Mouse (Mus musculus) neural tube, embryonic 12.5 days (tissue): Measurements from ENCODE around the gene Drosha. TPM values are rescaled to one million over a fixed set of nuclear protein-coding genes. Genes with fewer than 3 reads are reported as not detected.
"Not testable (repeated sequence)": the region's sequence is repeated elsewhere in the genome, so short reads cannot be mapped to it uniquely, and the experiment has no call there.

Experiments
- ATAC-seq: fragments of 200-750 bp; cut with Nextera tagmentation; 2 replicates; pipeline ENCODE4 v1.8.0; 2017; ENCODE audit warnings: low read depth, mild to moderate bottlenecking, moderate TSS enrichment, moderate library complexity; ENCODE audit not compliant: low FRiP score
- H3K27ac ChIP-seq: fragments of 300-500 bp; sonication (generic); 2 replicates; pipeline ENCODE4 v1.5.1; 2016
- H3K27me3 ChIP-seq: fragments of 300-500 bp; sonication (generic); replicated peaks from 2 replicates; pipeline ENCODE4 v1.6.1; 2016; ENCODE audit warnings: mild to moderate bottlenecking
- H3K36me3 ChIP-seq: fragments of 300-500 bp; sonication (generic); 2 replicates; pipeline ENCODE4 v1.6.1; 2016; ENCODE audit warnings: mild to moderate bottlenecking
- H3K4me1 ChIP-seq: fragments of 300-500 bp; sonication (generic); 2 replicates; pipeline ENCODE4 v1.6.1; 2016
- H3K4me2 ChIP-seq: fragments of 300-500 bp; sonication (generic); replicated peaks from 2 replicates; pipeline ENCODE4 v1.6.1; 2016; ENCODE audit warnings: mild to moderate bottlenecking
- H3K4me3 ChIP-seq: fragments of 300-500 bp; sonication (generic); 2 replicates; pipeline ENCODE4 v1.5.1; 2016
- H3K9ac ChIP-seq: fragments of 300-500 bp; sonication (generic); 2 replicates; pipeline ENCODE4 v1.6.1; 2016; ENCODE audit warnings: mild to moderate bottlenecking
- H3K9me3 ChIP-seq: fragments of 300-500 bp; sonication (generic); 2 replicates; pipeline ENCODE4 v1.6.1; 2016; ENCODE audit warnings: mild to moderate bottlenecking
- WGBS: fragments of 180-500 bp; shearing (Covaris S2); methylation state at CpG from one replicate; pipeline ENCODE4 v1.1.7; 2016; 5-methylcytosine and 5-hydroxymethylcytosine counted together
- polyA plus RNA-seq: library from polyadenylated mRNA; unstranded; fragments of >200 nt; fragmentation: Nextera tagmentation; extraction: Ambion mirVana; gene quantifications from 2 replicates; pipeline ENCODE4 v1.2.1, GENCODE M21; 2016

The Drosha gene
- polyA plus RNA-seq, 1 experiment from 2014 or later = 64.7 TPM

DNA sequence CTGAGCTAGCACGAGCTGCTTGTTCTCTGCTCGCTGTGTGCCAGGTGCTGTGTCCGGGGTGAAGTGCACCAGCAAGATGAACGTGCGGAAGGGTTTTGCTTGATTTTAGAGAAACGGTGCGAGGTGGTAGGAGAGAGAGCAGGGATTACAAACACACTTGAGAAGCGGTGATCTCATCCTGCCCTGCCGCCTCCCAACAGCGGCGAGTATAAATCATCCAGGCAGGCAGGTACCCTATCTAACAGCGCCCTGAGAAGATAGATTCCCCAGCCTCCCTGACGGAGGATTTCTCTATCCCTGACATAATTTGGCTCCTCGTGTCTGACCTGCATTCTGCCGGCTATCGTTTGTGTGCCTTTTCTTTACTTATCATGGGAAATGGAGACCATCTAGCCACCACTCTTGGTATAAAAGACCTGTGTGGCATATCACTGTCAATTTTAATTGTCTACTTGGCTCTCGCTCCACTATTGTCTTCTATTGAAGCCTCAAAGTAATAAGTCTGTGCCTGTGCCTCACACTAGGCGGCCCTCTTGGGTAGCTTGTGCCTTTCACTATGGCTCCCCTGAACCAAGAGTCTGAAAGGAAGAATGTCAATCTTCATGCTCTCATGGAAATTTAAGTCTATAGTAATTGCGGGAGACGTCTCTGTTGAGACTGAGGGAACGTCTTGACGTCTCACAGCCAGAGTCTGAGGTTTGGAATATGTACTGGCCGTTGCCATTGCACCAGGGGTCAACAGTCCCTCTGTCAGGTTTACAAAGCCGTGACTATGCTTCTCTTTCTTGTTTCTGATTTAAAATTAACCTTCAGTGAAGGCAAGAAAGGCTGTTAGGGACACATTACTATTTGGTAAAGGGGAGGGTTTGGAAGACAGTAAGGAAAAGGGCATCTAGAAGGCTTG is 95.6 kb downstream of the Drosha start:
- Histone ChIP-seq H3K27ac (no peak overlapping the region), H3K27me3 (no peaks in the 10 kb centered on the region), H3K4me3 (no peak overlapping the region), H3K36me3 (peaks cover 78% of the 10 kb centered on the region), H3K9me3 (no peaks in the 10 kb centered on the region), H3K9ac (no peak overlapping the region), H3K4me2 (no peak overlapping the region), H3K4me1 (no peaks in the 10 kb centered on the region)
- 85% methylated on average over 24 of the region's 24 CpGs for WGBS
- no peak; the same call in 1 of the 2 replicates for ATAC-seq

DNA sequence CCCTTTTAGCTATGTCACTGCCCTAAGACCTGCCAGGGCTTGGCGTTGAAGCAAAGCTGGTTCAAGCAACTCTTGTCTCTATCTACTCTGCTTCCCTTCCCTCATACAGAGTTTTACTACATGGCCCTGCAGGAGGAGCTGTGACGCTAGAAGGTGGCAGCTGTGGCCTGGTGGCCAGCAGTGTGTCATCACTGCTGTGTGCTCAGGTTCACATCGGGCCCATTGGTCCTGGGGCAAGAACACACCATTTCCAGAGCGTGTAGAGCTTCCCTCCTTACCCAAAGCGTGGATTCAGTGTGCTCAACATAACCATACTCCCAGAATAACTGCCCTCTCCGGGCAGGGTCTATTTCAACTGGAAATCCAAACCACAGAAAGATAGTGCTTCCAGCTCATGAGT is 97.3 kb downstream of the Drosha start:
- no peaks in the 10 kb centered on the region for H3K4me1 ChIP-seq
- 93% methylated on average over 6 of the region's 6 CpGs for WGBS
- H3K27me3 ChIP-seq = no peaks in the 10 kb centered on the region
- H3K36me3 ChIP-seq = peaks cover 79% of the 10 kb centered on the region
- H3K9ac ChIP-seq = no peak overlapping the region
- H3K9me3 ChIP-seq = no peaks in the 10 kb centered on the region
- ATAC-seq = no peak
- H3K4me3 ChIP-seq = no peak overlapping the region
- no peak overlapping the region for H3K27ac ChIP-seq
- no peak overlapping the region for H3K4me2 ChIP-seq

DNA sequence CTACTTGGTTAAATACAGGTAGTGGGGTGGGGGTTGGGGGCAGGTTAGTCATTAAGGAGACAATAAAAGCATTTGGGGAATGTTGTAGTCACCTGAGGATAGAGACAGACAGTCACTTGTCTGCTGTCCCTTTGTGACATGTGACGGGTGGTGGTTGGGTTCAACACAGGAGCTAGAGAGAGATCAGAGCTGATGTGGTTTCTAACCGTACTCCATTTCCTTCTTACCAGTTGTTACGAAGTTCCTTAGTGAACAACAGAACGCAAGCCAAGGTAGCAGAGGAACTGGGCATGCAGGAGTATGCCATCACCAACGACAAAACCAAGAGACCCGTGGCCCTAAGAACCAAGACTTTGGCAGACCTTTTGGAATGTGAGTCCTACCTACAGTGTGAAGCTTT is 99.2 kb downstream of the Drosha start:
- H3K4me3 ChIP-seq = no peak overlapping the region
- H3K9ac ChIP-seq = no peak overlapping the region
- no peak overlapping the region for H3K4me2 ChIP-seq
- no peak for ATAC-seq
- H3K27ac ChIP-seq = no peak overlapping the region
- no peaks in the 10 kb centered on the region for H3K4me1 ChIP-seq
- WGBS = 91% methylated on average over 6 of the region's 6 CpGs
- no peaks in the 10 kb centered on the region for H3K27me3 ChIP-seq
- no peaks in the 10 kb centered on the region for H3K9me3 ChIP-seq
- peaks cover 72% of the 10 kb centered on the region for H3K36me3 ChIP-seq

DNA sequence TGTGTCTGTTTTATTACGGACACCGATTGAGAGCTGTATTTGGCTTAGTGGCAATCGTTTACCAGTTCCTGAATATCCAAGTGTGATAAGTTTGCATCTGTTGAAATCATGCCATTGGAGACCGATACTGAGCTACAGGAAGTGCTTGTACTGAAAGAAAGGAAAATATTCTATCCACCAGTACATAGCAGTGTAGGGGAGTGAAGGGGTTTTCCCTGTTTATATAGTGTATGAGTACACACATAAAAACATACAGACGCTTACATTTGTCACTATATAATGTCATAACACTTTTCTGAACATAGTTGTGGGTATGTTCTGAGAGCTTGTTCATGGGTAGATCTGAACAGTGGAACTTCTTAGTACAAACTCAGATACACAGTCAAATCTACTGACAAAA is 106.9 kb downstream of the Drosha start:
- no peak overlapping the region for H3K4me2 ChIP-seq
- WGBS = 92% methylated on average over 5 of the region's 5 CpGs
- no peaks in the 10 kb centered on the region for H3K9me3 ChIP-seq
- no peak overlapping the region for H3K4me3 ChIP-seq
- no peaks in the 10 kb centered on the region for H3K27me3 ChIP-seq
- H3K27ac ChIP-seq = no peak overlapping the region
- peaks cover 52% of the 10 kb centered on the region for H3K36me3 ChIP-seq
- no peaks in the 10 kb centered on the region for H3K4me1 ChIP-seq
- ATAC-seq = no peak
- H3K9ac ChIP-seq = no peak overlapping the region

DNA sequence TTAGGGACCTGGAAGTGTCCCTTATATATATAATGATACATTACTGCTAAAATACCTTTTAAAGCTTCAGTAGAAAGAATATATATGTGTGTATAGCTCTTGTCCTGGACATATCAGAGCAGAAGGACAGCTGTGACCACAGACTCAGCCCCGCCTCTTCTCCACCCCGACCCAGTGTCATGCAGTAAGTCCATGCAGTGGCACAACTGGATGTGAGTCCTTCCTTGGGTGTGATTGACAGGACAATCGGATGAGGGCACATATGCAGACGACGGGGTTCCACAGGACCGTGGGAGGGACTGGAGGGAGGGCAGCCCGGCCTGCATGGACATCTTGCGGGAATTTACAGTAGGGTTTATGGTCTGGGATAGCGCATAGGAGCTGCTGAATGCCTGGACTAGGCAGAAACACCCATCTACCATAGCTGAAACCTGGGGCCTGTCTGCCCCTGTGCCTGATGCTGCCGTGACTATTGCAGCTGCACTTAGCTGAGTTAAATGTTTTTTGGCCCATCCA is 111.7 kb downstream of the Drosha start:
- Histone ChIP-seq H3K4me1 (no peaks in the 10 kb centered on the region), H3K4me2 (no peak overlapping the region), H3K36me3 (peaks cover 17% of the 10 kb centered on the region; the same call in 1 of the 2 replicates), H3K4me3 (no peak overlapping the region), H3K27me3 (no peaks in the 10 kb centered on the region), H3K27ac (no peak overlapping the region), H3K9ac (no peak overlapping the region), H3K9me3 (no peaks in the 10 kb centered on the region)
- 92% methylated on average over 10 of the region's 10 CpGs for WGBS
- ATAC-seq = peak; percentile 41; the same call in 1 of the 2 replicates

DNA sequence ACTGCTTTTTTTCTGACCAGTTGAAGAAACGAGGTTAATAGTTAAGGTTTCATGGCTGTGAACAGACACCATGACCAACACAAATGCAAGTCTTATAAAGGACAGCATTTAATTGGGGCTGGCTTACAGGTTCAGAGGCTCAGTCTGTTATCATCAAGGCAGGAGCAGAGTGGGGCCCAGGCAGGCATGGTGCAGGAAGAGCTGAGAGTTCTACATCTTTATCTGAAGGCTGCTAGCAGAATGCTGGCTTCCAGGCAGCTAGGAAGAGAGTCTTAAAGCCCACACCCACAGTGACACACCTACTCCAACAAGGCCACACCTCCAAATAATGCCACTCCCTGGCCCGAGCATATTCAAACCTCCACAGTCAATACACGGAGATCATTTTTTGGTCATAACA is 112.7 kb downstream of the Drosha start:
- WGBS = 92% methylated on average over 3 of the region's 3 CpGs
- H3K9me3 ChIP-seq, ATAC-seq, H3K4me3 ChIP-seq, H3K4me2 ChIP-seq, H3K27ac ChIP-seq, H3K27me3 ChIP-seq, H3K9ac ChIP-seq, H3K4me1 ChIP-seq: not testable (repeated sequence)
- H3K36me3 ChIP-seq = peaks cover 17% of the 10 kb centered on the region; the same call in 1 of the 2 replicates

DNA sequence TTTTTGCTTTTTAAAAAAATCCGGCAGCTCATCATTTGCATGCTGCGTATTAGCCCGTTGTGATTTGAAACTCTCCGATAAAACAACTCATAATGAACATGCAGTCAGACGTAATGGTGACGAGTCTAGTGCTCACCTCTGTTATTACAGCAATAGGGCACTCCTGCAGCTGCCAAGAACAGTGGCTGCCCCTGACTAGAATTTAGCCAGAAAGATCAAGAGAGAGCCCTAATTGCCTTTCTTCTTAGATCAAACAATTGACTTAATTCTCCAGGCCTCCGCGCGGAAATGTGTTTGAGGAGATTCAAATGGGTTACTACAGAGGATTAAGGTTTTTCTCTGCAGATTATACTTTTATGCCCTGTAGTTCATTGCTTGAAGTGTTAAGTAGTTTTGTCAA is 116.5 kb downstream of the Drosha start:
- Histone ChIP-seq H3K27me3 (no peaks in the 10 kb centered on the region), H3K4me2 (no peak overlapping the region), H3K27ac (no peak overlapping the region), H3K9me3 (no peaks in the 10 kb centered on the region), H3K4me3 (no peak overlapping the region), H3K4me1 (no peaks in the 10 kb centered on the region), H3K36me3 (peaks cover 5% of the 10 kb centered on the region; the same call in 1 of the 2 replicates), H3K9ac (no peak overlapping the region)
- 55% methylated on average over 9 of the region's 9 CpGs for WGBS
- no peak for ATAC-seq

DNA sequence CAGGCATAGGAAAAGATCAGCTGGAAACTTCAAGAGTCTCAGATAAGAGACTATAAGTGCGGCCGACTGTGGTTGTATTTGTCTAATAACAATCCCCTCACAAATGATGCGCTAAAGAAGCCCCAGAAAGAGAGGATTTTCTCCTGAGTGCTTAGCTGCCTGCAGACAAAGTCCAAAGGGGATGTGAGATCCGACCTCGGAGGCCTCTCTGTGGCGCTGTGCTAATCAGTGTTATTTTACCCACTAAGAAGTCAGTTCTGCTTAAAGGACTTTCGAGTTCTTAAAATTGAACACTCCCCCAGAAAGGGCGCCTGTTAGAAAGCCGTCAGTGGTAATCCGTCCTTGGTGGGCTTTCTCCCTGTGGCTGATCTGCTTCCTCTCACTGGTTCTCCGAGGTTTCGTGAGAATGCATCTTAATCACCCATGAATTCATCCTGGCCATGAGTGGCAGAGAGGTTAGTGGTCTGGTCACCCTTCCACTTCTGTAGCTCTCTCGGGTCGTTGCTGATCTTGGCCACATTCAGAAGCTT is 117.1 kb downstream of the Drosha start:
- H3K27ac ChIP-seq = no peak overlapping the region
- no peaks in the 10 kb centered on the region for H3K36me3 ChIP-seq
- no peak overlapping the region for H3K4me3 ChIP-seq
- no peaks in the 10 kb centered on the region for H3K4me1 ChIP-seq
- ATAC-seq = no peak
- no peak overlapping the region for H3K4me2 ChIP-seq
- no peak overlapping the region for H3K9ac ChIP-seq
- 64% methylated on average over 14 of the region's 14 CpGs for WGBS
- no peaks in the 10 kb centered on the region for H3K9me3 ChIP-seq
- H3K27me3 ChIP-seq = no peaks in the 10 kb centered on the region

DNA sequence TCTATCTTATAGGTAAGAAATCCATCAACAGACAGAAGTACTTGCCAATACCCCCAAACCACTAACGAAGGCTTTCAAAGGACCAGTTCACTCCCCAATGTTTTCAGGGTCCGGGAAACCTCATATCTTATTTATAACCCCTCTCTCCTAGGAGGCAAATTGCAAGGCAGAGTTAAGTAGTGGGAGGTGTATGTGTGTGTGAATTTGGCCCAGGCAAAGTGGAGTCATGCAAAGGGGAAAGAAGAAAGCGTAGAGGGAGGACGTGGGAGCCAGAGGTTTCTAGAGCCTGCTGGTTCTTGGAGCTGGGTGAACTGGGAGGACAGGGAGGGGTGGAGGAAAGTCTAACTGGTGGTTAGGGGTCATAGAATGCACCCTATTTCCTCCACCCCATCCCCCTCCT is 117.8 kb downstream of the Drosha start:
- no peak overlapping the region for H3K9ac ChIP-seq
- no peak overlapping the region for H3K4me2 ChIP-seq
- H3K4me3 ChIP-seq = no peak overlapping the region
- ATAC-seq = no peak
- no peaks in the 10 kb centered on the region for H3K27me3 ChIP-seq
- H3K4me1 ChIP-seq = no peaks in the 10 kb centered on the region
- 82% methylated on average over 4 of the region's 4 CpGs for WGBS
- H3K27ac ChIP-seq = no peak overlapping the region
- H3K36me3 ChIP-seq = no peaks in the 10 kb centered on the region
- H3K9me3 ChIP-seq = no peaks in the 10 kb centered on the region

DNA sequence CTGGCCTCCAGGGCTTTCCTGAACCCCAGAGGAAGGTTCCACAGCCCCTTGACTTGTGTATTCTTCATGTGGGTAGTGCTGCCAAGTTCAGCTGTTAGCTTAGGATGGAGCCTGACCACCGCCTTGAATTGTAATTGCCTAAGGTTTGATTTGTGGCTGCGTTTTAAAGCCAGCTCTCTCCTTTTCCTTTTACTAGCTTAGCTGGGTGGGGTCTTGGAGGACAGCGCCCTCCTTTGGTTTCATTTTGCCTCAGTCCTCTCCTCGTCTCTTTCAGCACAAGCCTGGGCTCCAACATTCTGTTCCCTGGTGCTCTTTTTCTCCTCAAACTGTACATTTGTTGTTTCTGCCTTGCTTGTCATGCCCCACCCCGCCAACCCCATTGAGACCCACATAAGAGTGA is 133.4 kb downstream of the Drosha start:
- H3K9ac ChIP-seq = no peak overlapping the region
- H3K27ac ChIP-seq = no peak overlapping the region
- H3K36me3 ChIP-seq = no peaks in the 10 kb centered on the region
- no peaks in the 10 kb centered on the region for H3K27me3 ChIP-seq
- no peak overlapping the region for H3K4me2 ChIP-seq
- no peaks in the 10 kb centered on the region for H3K4me1 ChIP-seq
- no peak overlapping the region for H3K4me3 ChIP-seq
- no peak for ATAC-seq
- H3K9me3 ChIP-seq = 0 out of 2 replicates have a peak, but pooled peaks cover 9% of the 10 kb centered on the region
- WGBS = 85% methylated on average over 5 of the region's 5 CpGs

DNA sequence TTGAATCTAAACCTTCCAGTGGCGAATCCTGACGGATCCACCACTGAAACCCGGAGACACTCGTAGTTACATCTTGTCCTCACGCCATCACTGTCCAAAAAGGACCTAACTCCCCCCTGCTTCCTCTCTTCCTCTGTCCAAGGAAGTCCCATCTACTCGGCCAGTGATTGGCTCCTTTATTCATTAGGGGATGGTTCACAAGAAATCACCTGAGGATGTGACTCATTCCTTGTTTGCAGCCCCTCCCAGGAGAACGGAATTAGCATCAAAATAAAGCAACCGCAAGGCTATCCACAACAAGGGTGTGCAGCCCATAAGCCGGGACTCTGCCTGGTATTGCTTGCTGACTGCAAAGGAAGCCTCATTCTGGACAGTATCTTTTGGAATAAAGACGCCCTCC is 137.6 kb downstream of the Drosha start:
- WGBS = 81% methylated on average over 10 of the region's 10 CpGs
- no peaks in the 10 kb centered on the region for H3K4me1 ChIP-seq

DNA sequence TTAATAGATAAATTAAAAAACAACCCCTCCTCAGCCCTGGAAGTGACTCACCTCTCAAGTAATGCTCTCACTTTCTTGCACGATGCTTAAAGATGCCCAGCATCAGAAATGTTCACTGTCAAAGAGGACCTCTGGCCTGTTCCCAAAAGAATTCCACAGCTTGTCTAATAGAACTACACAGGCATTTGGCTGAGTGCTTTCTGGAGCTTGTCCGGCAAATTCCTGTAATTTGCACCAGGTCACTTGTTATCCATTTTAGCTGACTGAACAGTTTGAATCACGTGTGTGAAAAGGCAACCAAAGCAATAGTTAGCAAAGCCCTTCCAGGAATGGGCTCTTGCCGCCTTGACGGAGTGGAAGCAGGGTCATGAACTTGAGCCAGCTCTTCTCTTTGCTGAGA is 140.6 kb downstream of the Drosha start:
- no peak for ATAC-seq
- Histone ChIP-seq H3K4me2 (no peak overlapping the region), H3K9ac (no peak overlapping the region), H3K9me3 (no peaks in the 10 kb centered on the region), H3K4me3 (no peak overlapping the region), H3K4me1 (no peaks in the 10 kb centered on the region), H3K36me3 (no peaks in the 10 kb centered on the region), H3K27ac (no peak overlapping the region), H3K27me3 (no peaks in the 10 kb centered on the region)
- 89% methylated on average over 5 of the region's 5 CpGs for WGBS

More for the DNA sequence above, 137.6 kb downstream of the Drosha start:
- Histone ChIP-seq H3K36me3 (no peaks in the 10 kb centered on the region), H3K4me3 (no peak overlapping the region), H3K9me3 (no peaks in the 10 kb centered on the region), H3K27me3 (no peaks in the 10 kb centered on the region), H3K27ac (no peak overlapping the region), H3K4me2 (no peak overlapping the region), H3K9ac (no peak overlapping the region)
- ATAC-seq = no peak
